Mouse (Mus musculus) forebrain, embryonic 10.5 days (tissue): ENCODE measurements around the gene Elmsan1. TPM values are rescaled to one million over a fixed set of nuclear protein-coding genes. Genes with fewer than 3 reads are reported as not detected.

Source experiments
- DNase-seq: peaks from one replicate; pipeline ENCODE4 v3.0.0-alpha.2; 2017; ENCODE audit warnings: low spot score; ENCODE audit errors: extremely low spot score
- H3K27ac ChIP-seq: fragments of 300-500 bp; sonication (generic); 2 replicates; pipeline ENCODE4 v1.5.1; 2016; ENCODE audit warnings: mild to moderate bottlenecking
- H3K27me3 ChIP-seq: fragments of 300-500 bp; sonication (generic); 2 replicates; pipeline ENCODE4 v1.6.1; 2016; ENCODE audit warnings: mild to moderate bottlenecking; ENCODE audit not compliant: poor library complexity, severe bottlenecking
- H3K36me3 ChIP-seq: fragments of 300-500 bp; sonication (generic); replicated peaks from 2 replicates; pipeline ENCODE4 v1.6.1; 2016; ENCODE audit warnings: mild to moderate bottlenecking, moderate library complexity
- H3K4me1 ChIP-seq: fragments of 300-500 bp; sonication (generic); 2 replicates; pipeline ENCODE4 v1.6.1; 2016
- H3K4me3 ChIP-seq: fragments of 300-500 bp; sonication (generic); 2 replicates; pipeline ENCODE4 v1.5.1; 2016; ENCODE audit warnings: mild to moderate bottlenecking, moderate library complexity
- H3K9me3 ChIP-seq: fragments of 300-500 bp; sonication (generic); 2 replicates; pipeline ENCODE4 v1.6.1; 2016; ENCODE audit warnings: mild to moderate bottlenecking, moderate library complexity
- WGBS: fragments of 180-500 bp; shearing (Covaris S2); methylation state at CpG from one replicate; pipeline ENCODE4 v1.1.7; 2016; 5-methylcytosine and 5-hydroxymethylcytosine counted together
- polyA plus RNA-seq: library from polyadenylated mRNA; unstranded; fragments of >200 nt; fragmentation: Nextera tagmentation; extraction: Ambion mirVana; gene quantifications from 2 replicates; pipeline ENCODE4 v1.2.1, GENCODE M21; 2016

The Elmsan1 gene
- polyA plus RNA-seq, 1 experiment from 2014 or later = 8.7 TPM

DNA sequence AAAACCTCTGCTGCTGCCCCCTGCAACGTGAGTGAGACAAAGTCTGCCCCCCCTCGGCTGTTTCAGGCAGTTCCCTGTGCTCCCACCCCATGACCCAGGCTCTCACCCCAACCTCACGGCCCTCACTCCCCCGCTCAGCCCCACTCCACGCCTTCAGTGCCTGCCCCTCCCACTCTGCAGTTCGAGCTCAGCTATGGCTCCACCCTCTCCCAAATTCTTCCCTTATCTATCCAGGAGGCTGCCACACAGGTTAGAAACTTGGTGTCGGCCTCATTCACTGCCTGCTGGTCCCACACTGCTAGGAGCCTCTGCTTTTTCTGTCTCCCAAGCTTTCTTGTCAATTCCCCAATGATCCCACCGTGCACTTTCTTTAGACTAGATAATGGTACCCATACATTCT is 57.6 kb downstream of the Elmsan1 start:
- H3K4me1 ChIP-seq = peaks cover 22% of the 10 kb centered on the region
- WGBS = 81% methylated on average over 8 of the region's 8 CpGs
- DNase-seq = no peak
- no peaks in the 10 kb centered on the region for H3K9me3 ChIP-seq
- H3K27me3 ChIP-seq = no peaks in the 10 kb centered on the region
- H3K36me3 ChIP-seq = peaks cover 89% of the 10 kb centered on the region
- H3K27ac ChIP-seq = no peak overlapping the region
- H3K4me3 ChIP-seq = no peak overlapping the region

DNA sequence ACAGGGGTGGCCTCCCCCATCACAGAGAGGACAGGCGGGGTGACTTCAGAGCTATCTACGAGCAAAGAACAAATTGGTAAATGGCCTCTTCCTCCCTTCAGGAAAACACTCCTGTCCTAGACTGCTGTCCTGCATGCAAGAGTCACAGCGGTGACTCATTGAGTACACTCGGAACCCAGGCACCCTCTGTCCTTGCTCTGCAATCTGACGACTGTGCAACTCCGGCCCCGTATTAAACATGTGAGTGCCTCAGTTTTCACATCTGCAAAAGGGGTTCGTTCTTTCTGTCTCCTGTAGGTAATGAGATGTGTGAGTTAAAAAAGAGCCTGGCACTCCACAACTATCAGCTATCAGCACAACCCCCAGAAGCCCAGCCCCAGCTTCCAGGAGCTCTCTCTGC is 58.2 kb downstream of the Elmsan1 start:
- peaks cover 93% of the 10 kb centered on the region for H3K36me3 ChIP-seq

DNA sequence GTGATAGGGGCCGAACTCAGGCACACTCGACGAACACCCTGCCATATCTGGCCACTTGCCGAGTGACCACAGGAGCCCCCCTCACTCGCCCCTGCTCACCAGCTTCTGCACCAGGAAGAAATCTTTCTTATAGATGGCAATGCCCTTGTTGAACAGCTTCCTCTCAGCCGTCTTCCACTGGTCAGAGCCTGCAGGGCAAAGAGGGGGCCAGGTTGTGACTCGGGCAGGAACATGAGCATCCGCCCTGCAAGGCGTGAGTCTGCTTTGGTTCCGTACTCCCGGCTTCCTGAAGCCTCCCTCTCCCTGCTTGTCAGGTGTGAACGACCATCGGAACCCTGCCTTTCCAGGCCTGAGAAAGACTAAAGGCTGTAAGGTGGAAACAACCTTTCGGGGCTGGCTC is 60.5 kb downstream of the Elmsan1 start:
- Histone ChIP-seq H3K4me1 (peaks cover 9% of the 10 kb centered on the region; the same call in 1 of the 2 replicates), H3K36me3 (peaks cover 98% of the 10 kb centered on the region), H3K27me3 (no peaks in the 10 kb centered on the region), H3K27ac (no peak overlapping the region), H3K4me3 (no peak overlapping the region), H3K9me3 (no peaks in the 10 kb centered on the region)
- DNase-seq = no peak
- WGBS = 93% methylated on average over 14 of the region's 14 CpGs

More for the DNA sequence above, 58.2 kb downstream of the Elmsan1 start:
- DNase-seq = no peak
- Histone ChIP-seq H3K27ac (no peak overlapping the region), H3K4me3 (no peak overlapping the region), H3K27me3 (no peaks in the 10 kb centered on the region), H3K9me3 (no peaks in the 10 kb centered on the region), H3K4me1 (peaks cover 16% of the 10 kb centered on the region)
- WGBS = 96% methylated on average over 8 of the region's 8 CpGs

DNA sequence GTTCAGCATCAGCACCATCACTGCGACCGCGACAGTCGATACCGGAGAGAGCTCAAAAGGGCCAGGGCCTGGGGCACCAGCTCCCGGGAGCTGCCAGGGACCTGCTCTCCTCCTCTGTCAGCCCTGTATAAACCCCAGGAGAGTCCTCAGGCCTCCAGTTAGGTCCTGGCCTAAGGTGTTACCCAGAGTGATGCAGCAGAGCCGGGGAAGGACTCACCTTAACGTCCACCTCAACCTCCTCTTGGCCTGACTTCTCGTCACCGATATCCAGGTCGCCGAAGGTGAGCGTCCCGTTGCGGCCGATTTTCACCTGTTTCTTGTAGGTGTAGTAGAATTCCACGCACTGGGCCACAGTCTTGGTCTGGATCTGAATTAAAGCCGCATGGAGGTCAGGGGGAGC is 62.5 kb downstream of the Elmsan1 start:
- H3K4me3 ChIP-seq = no peak overlapping the region
- H3K4me1 ChIP-seq = peaks cover 12% of the 10 kb centered on the region
- no peak overlapping the region for H3K27ac ChIP-seq
- 94% methylated on average over 18 of the region's 18 CpGs for WGBS
- no peak for DNase-seq
- no peaks in the 10 kb centered on the region for H3K27me3 ChIP-seq
- no peaks in the 10 kb centered on the region for H3K9me3 ChIP-seq
- peaks cover 99% of the 10 kb centered on the region for H3K36me3 ChIP-seq

DNA sequence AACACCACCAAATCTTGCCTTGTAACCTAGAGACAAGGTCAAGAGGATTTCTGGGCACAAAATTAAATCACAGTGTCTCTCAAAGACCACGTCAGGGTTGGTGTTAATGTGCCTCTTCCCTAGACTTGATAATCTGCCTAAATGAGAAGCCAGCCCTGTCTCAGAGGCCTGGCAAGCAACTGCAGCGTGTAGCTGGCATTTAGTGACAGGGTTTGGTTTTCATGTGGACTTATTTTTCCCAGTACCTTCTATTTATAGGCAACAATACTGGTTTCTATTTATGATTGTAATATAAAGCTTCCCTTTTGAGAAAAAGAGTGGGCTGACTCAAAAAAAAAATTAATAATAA is 63.2 kb downstream of the Elmsan1 start:
- Histone ChIP-seq H3K4me3 (no peak overlapping the region), H3K27me3 (no peaks in the 10 kb centered on the region), H3K27ac (no peak overlapping the region), H3K9me3 (no peaks in the 10 kb centered on the region), H3K36me3 (peaks cover 99% of the 10 kb centered on the region), H3K4me1 (peaks cover 12% of the 10 kb centered on the region)
- no peak for DNase-seq
- 86% methylated on average over 2 of the region's 2 CpGs for WGBS

DNA sequence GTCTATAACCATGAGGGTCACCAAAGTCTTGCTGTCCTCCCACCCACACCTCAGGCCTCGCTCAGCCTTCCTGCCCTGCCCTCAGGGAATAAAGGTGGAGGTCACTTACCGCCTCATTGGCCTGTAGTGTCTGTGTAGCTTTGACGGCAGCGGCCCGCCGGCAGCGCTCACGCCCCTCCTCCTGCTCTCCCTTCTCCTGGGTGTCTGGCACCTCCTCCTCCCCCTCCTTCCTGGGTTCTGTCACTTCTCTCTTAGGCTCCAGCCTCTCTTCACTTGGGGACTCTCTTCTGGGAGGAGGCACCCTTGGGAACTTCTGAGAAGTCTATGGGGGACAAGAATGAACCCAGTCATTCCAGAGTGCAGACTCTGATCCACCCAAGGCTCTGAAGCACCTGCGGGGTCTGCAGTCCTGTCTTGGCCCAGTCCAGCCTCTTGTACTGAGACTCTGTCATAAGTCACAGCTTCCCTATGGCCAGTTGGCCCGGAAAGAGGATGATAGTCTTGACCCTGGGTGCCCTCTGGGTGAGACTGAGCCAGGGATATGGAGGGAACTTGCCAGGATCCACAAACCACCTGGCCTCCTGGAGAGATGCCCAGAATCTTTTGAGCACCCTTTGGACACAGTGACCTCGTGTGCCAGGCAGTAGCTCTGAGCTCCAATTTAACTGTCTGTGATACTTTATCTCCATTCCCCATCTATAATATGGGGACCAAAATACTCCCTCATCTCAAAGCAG is 63.7 kb downstream of the Elmsan1 start:
- Histone ChIP-seq H3K27ac (no peak overlapping the region), H3K36me3 (peaks cover 99% of the 10 kb centered on the region), H3K4me1 (peaks cover 16% of the 10 kb centered on the region), H3K4me3 (no peak overlapping the region), H3K9me3 (no peaks in the 10 kb centered on the region), H3K27me3 (no peaks in the 10 kb centered on the region)
- 83% methylated on average over 11 of the region's 11 CpGs for WGBS
- no peak for DNase-seq

DNA sequence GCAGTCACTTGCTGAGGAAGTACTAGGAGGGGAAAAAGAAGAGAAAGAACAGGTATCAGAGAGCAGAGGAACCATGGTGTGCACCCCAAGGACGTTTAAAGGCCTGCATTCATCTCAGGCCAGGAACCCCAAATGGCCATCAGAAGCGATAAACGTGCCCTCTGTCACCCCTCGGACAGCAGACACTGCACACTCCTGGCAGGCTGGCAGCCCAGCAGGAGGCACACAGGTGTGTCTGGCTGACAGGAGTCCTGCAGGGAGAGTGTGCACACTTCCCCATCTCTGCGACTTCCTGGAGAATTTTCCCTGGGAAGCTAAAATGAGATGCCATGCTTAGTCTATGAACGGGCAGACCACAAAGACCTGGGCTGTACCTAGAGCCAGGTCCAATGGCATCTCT is 65.3 kb downstream of the Elmsan1 start:
- no peak overlapping the region for H3K27ac ChIP-seq
- 87% methylated on average over 6 of the region's 6 CpGs for WGBS
- no peaks in the 10 kb centered on the region for H3K9me3 ChIP-seq
- no peak for DNase-seq
- H3K27me3 ChIP-seq = no peaks in the 10 kb centered on the region
- peaks cover 29% of the 10 kb centered on the region for H3K4me1 ChIP-seq
- H3K4me3 ChIP-seq = no peak overlapping the region
- peaks cover 86% of the 10 kb centered on the region for H3K36me3 ChIP-seq

DNA sequence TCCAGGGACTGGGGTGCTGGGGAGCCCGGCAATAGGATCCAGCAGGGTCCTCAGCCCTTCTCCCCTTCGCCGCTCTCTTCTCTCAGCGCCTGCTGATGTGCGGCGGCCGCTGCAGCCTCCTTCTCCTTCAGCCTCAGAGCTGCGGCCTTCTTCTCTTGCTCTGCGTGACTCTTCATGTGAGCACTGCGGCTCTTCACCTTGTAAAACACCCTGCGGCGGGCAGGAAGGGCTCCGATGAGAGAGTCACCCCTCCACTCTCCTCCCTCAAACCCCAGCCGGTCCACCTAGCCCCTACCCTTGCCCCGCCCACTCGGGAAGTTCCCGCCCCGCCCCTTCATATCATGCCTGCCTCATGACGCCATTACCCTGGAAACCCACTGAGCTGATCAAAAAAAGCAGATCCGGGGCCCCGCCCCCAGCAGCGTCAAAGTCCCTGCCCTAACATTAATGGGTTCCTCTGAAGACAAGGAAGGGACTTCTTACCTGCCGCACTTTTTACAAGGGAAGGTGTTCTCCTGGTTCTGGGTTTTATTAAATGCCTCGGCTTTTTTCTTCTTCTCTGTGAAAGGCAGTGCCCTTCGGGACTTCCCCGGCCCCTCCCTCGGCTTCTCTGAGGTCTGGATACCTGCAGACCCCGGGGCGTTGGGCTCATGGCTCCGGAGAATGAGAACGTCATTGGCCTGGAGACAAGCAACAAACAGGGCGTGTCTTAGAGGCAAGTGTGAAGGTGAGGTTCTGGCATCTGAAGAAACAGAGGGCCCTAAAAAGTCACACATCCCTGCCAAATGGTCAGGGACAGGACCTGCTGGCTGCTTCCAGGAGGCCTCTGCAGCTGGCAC is 66.1 kb downstream of the Elmsan1 start:
- H3K27me3 ChIP-seq = no peaks in the 10 kb centered on the region
- H3K36me3 ChIP-seq = peaks cover 78% of the 10 kb centered on the region
- no peaks in the 10 kb centered on the region for H3K9me3 ChIP-seq
- no peak overlapping the region for H3K4me3 ChIP-seq
- no peak for DNase-seq
- H3K4me1 ChIP-seq = peaks cover 37% of the 10 kb centered on the region
- no peak overlapping the region for H3K27ac ChIP-seq
- 79% methylated on average over 32 of the region's 32 CpGs for WGBS

DNA sequence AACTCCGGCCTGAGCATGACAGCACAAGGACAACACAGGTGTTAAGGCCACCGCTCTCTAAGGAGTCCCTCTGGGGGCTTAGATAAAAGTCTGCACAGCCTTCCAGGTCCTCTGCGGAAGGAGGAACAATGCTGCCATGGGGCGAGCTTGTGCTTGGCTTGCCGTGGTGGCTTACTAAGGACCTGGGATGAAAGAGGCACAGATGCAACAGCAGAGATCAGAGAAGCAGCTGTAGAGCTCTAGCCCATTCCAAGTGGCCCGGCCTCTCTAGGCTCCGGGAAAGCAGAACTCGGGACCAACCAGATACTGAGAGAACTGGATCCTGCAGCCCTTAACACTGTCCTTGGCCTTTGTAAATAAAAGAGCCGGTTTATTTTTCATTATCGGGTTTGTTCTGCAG is 66.8 kb downstream of the Elmsan1 start:
- Histone ChIP-seq H3K27ac (peak overlapping the region; percentile 51; the same call in 1 of the 2 replicates), H3K27me3 (no peaks in the 10 kb centered on the region; the same call in 1 of the 2 replicates), H3K4me1 (peaks cover 43% of the 10 kb centered on the region), H3K9me3 (no peaks in the 10 kb centered on the region), H3K36me3 (peaks cover 72% of the 10 kb centered on the region), H3K4me3 (no peak overlapping the region; the same call in 1 of the 2 replicates)
- 90% methylated on average over 10 of the region's 10 CpGs for WGBS
- DNase-seq = no peak

DNA sequence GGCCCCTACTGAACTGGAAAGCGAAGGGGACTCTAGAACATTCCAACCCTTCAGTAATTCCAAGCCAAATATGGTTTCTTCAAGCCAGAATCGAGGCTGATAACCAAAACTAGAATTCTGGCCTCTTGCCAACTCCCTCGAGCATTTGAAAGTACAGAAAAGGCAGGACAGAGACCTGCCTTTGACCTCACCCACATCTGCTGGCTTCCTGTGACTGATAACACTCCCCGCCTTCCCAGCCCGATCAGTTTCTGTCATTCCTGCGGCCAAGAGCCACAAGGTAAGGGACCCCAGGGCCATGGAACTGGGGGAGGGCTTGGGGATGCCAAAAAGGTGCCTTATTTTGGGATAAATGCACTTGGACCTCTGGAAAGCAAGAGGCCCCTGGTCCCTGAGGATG is 67.7 kb downstream of the Elmsan1 start:
- Histone ChIP-seq H3K36me3 (peaks cover 65% of the 10 kb centered on the region), H3K4me3 (no peak overlapping the region), H3K9me3 (no peaks in the 10 kb centered on the region), H3K27ac (peak overlapping the region; percentile 51; the same call in 1 of the 2 replicates), H3K4me1 (peaks cover 46% of the 10 kb centered on the region), H3K27me3 (no peaks in the 10 kb centered on the region; the same call in 1 of the 2 replicates)
- whole genome bisulfite sequencing = 86% methylated on average over 6 of the region's 6 CpGs
- DNase-seq = no peak

DNA sequence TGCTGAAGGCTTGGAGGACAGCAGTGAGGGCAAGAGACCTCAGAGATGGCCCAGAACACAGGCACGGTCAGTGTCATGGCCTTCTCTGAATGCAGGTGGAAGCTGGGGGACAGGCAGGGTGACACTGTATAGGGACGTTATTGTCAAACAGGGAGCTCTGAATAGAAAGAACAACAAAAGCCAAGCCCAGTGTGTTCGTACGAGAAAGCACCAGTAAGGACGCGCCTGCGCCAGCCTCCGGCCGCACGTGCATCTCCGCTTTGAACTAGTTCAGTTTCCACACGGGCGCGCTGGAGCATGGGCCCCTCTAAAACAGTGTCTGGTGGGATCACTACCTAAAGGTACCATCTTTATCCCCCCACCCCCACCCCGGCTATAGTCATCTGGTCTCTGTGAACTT is 68.7 kb downstream of the Elmsan1 start:
- DNase-seq = no peak
- H3K4me3 ChIP-seq = no peak overlapping the region
- no peaks in the 10 kb centered on the region; the same call in 1 of the 2 replicates for H3K27me3 ChIP-seq
- whole genome bisulfite sequencing = 79% methylated on average over 15 of the region's 15 CpGs
- peaks cover 55% of the 10 kb centered on the region for H3K36me3 ChIP-seq
- H3K9me3 ChIP-seq = no peaks in the 10 kb centered on the region
- H3K27ac ChIP-seq = peak overlapping the region; percentile 9; the same call in 1 of the 2 replicates
- H3K4me1 ChIP-seq = peaks cover 46% of the 10 kb centered on the region

DNA sequence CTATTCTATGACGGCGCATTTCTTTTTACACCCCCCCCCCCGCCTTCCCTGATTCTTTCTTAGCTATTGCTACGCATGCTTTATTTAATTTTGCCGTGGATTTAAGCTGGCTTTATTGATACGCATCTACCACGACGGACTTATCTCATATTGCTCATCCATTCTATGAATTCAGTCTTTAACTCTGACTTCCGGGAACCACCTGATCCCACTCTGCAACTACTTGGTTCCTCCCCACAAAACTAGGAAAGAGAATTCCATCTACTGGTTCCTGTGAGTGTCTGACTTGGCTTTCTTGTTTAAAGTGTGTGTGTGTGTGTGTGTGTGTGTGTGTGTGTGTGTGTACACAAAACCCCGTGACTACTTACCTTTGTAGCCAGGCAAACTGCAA is 70.1 kb downstream of the Elmsan1 start:
- Histone ChIP-seq H3K27me3 (no peaks in the 10 kb centered on the region; the same call in 1 of the 2 replicates), H3K4me1 (peaks cover 46% of the 10 kb centered on the region), H3K9me3 (no peaks in the 10 kb centered on the region), H3K27ac (peak overlapping the region; percentile 86), H3K36me3 (peaks cover 45% of the 10 kb centered on the region), H3K4me3 (peak overlapping the region; percentile 73)
- 14% methylated on average over 10 of the region's 10 CpGs for WGBS
- no peak for DNase-seq
